Mouse (Mus musculus): Measurements from ENCODE around the gene Mrc2. TPM values are rescaled to one million over a fixed set of nuclear protein-coding genes. Genes with fewer than 3 reads are reported as not detected.

Mrc2 gene
- total and polyA plus RNA-seq, 3 experiments: not detected

GRCm38 (mm10) chr11:105312311-105312942 lies 20.0 kb downstream of the Mrc2 start:
- Histone ChIP-seq H3K27me3 (ENCODE audit: control insufficient read depth in 1 of 2, insufficient read depth in 2 of 2, low read length in 2 of 2) (peaks cover 3% of the 10 kb centered on the region in 2 experiments; a peak in 2 of 4 replicates), H3K4me1 (ENCODE audit: control insufficient read depth in 1 of 2, insufficient read depth in 2 of 2, low read length in 2 of 2) (no peaks in the 10 kb centered on the region), H3K27ac (ENCODE audit: control insufficient read depth, low read depth, low read length) (no peak overlapping the region)

GRCm38 (mm10) chr11:105312972-105313632 lies 20.7 kb downstream of the Mrc2 start:
- no peak overlapping the region for H3K4me3 ChIP-seq (ENCODE audit: control insufficient read depth in 1 of 2, insufficient read depth in 1 of 2, low read depth in 2 of 2, low read length in 2 of 2)
- H3K9ac ChIP-seq (ENCODE audit: control insufficient read depth, low read depth, low read length, poor library complexity, severe bottlenecking): no peak overlapping the region
- no peaks in the 10 kb centered on the region for H3K79me2 ChIP-seq (ENCODE audit: control insufficient read depth, insufficient read depth, low read length, poor library complexity)
- no peaks in the 10 kb centered on the region for H3K9me3 ChIP-seq (replicated peaks; ENCODE audit: insufficient read depth, low read length)
- H3K36me3 ChIP-seq (ENCODE audit: control insufficient read depth in 1 of 2, insufficient read depth in 2 of 2, low read length in 2 of 2): no peaks in the 10 kb centered on the region
- H3K27ac ChIP-seq (ENCODE audit: control insufficient read depth, low read depth, low read length): no peak overlapping the region
- no peak for TF ChIP-seq RAD21 (IDR thresholded peaks at IDR 0.05; ENCODE audit: low read depth, low read length)
- no peak for TF ChIP-seq ZKSCAN1 (IDR thresholded peaks at IDR 0.05; ENCODE audit: low read depth, low read length)
- TF ChIP-seq MXI1 (IDR thresholded peaks at IDR 0.05; ENCODE audit: low read depth, low read length): no peak
- no peak for TF ChIP-seq USF1 (IDR thresholded peaks at IDR 0.05; ENCODE audit: low read depth, low read length)
- TF ChIP-seq MEF2A (IDR thresholded peaks at IDR 0.05; ENCODE audit: extremely low read depth, insufficient replicate concordance, low read depth, low read length, poor library complexity, severe bottlenecking): no peak
- TF ChIP-seq NRF1 (IDR thresholded peaks at IDR 0.05; ENCODE audit: insufficient read depth, low read depth, low read length, poor library complexity, severe bottlenecking): no peak
- no peak for TF ChIP-seq ELF1 (IDR thresholded peaks at IDR 0.05; ENCODE audit: low read depth, low read length)
- TF ChIP-seq ZMIZ1 (IDR thresholded peaks at IDR 0.05; ENCODE audit: low read depth, low read length): no peak
- no peak for TF ChIP-seq KAT2A (conservative IDR thresholded peaks at IDR 0.05; ENCODE audit: low read depth, low read length)
- no peaks in the 10 kb centered on the region for H3K4me1 ChIP-seq (ENCODE audit: control insufficient read depth in 1 of 2, insufficient read depth in 2 of 2, low read length in 2 of 2)
- DNase-seq (ENCODE audit: low read depth, low spot score): no peak
- peaks cover 3% of the 10 kb centered on the region in 2 experiments; a peak in 2 of 4 replicates for H3K27me3 ChIP-seq (ENCODE audit: control insufficient read depth in 1 of 2, insufficient read depth in 2 of 2, low read length in 2 of 2)

More at GRCm38 (mm10) chr11:105312311-105312942, 20.0 kb downstream of the Mrc2 start:
- Histone ChIP-seq H3K79me2 (ENCODE audit: control insufficient read depth, insufficient read depth, low read length, poor library complexity) (no peaks in the 10 kb centered on the region), H3K9ac (ENCODE audit: control insufficient read depth, low read depth, low read length, poor library complexity, severe bottlenecking) (no peak overlapping the region), H3K9me3 (replicated peaks; ENCODE audit: insufficient read depth, low read length) (no peaks in the 10 kb centered on the region), H3K4me3 (ENCODE audit: control insufficient read depth in 1 of 2, insufficient read depth in 1 of 2, low read depth in 2 of 2, low read length in 2 of 2) (no peak overlapping the region), H3K36me3 (ENCODE audit: control insufficient read depth in 1 of 2, insufficient read depth in 2 of 2, low read length in 2 of 2) (no peaks in the 10 kb centered on the region)
- TF ChIP-seq HCFC1 (IDR thresholded peaks at IDR 0.05; ENCODE audit: low read depth, low read length): no peak
- DNase-seq (ENCODE audit: low read depth, low spot score): no peak

GRCm38 (mm10) chr11:105313633-105314014 lies 21.2 kb downstream of the Mrc2 start:
- peaks cover 3% of the 10 kb centered on the region in 2 experiments; a peak in 2 of 4 replicates for H3K27me3 ChIP-seq (ENCODE audit: control insufficient read depth in 1 of 2, insufficient read depth in 2 of 2, low read length in 2 of 2)
- H3K36me3 ChIP-seq (ENCODE audit: control insufficient read depth in 1 of 2, insufficient read depth in 2 of 2, low read length in 2 of 2): no peaks in the 10 kb centered on the region
- TF ChIP-seq POLR2AphosphoS2 (IDR thresholded peaks at IDR 0.05; ENCODE audit: low read length): no peak

More at GRCm38 (mm10) chr11:105313633-105314014, 21.2 kb downstream of the Mrc2 start:
- Histone ChIP-seq H3K9me3 (replicated peaks; ENCODE audit: insufficient read depth, low read length) (no peaks in the 10 kb centered on the region), H3K4me1 (ENCODE audit: control insufficient read depth in 1 of 2, insufficient read depth in 2 of 2, low read length in 2 of 2) (no peaks in the 10 kb centered on the region), H3K9ac (ENCODE audit: control insufficient read depth, low read depth, low read length, poor library complexity, severe bottlenecking) (no peak overlapping the region), H3K27ac (ENCODE audit: control insufficient read depth, low read depth, low read length) (no peak overlapping the region), H3K79me2 (ENCODE audit: control insufficient read depth, insufficient read depth, low read length, poor library complexity) (no peaks in the 10 kb centered on the region), H3K4me3 (ENCODE audit: control insufficient read depth in 1 of 2, insufficient read depth in 1 of 2, low read depth in 2 of 2, low read length in 2 of 2) (no peak overlapping the region)
- no peak for DNase-seq (ENCODE audit: low read depth, low spot score)
